Mouse (Mus musculus) brain, embryonic 14.5 days (tissue): ENCODE results near the gene Anapc5.
A peak's percentile ranks its signal among the peaks of the same experiment; 100 is the strongest.

Experiments used
- CTCF ChIP-seq: fragments of 200-500 bp; IDR thresholded peaks from 2 replicates; pipeline ENCODE4 v1.5.1; 2012; ENCODE audit warnings: inconsistent platforms, mild to moderate bottlenecking, moderate library complexity, borderline replicate concordance; ENCODE audit not compliant: insufficient read depth, insufficient read length; ENCODE audit errors: extremely low read depth
- POLR2A ChIP-seq: fragments of 200-500 bp; IDR thresholded peaks from 2 replicates; pipeline ENCODE4 v1.6.1; 2012; ENCODE audit warnings: mild to moderate bottlenecking, inconsistent platforms, borderline replicate concordance; ENCODE audit not compliant: poor library complexity, insufficient read depth, insufficient read length, severe bottlenecking; ENCODE audit errors: extremely low read depth

GRCm38 (mm10) chr5:122820777-122821523 lies at the start of gene Anapc5:
- TF ChIP-seq CTCF (no peak), POLR2A (peak; percentile 76)
